Mouse (Mus musculus) gastrocnemius, adult 2 months (tissue): ENCODE measurements at regions not wholly inside any gene's neighbourhood (a gene's known extent, or its start where the extent isn't known, plus 50 kb on each side); places are given as distances from the start of the nearest gene placed in this dataset.

ENCODE experiments used
- DNase-seq: peaks from one replicate; pipeline ENCODE4 v3.0.0; 2022
- H3K27ac ChIP-seq: fragments of 200-600 bp; 2 replicates; pipeline ENCODE4 v1.8.1; 2022; ENCODE audit warnings: mild to moderate bottlenecking
- H3K4me3 ChIP-seq: fragments of 200-600 bp; 2 replicates; pipeline ENCODE4 v1.8.1; 2022; ENCODE audit warnings: mild to moderate bottlenecking, moderate library complexity
- CTCF ChIP-seq: fragments of 200-600 bp; IDR thresholded peaks from 2 replicates; pipeline ENCODE4 v1.8.1; 2022; ENCODE audit warnings: antibody characterized with exemption, mild to moderate bottlenecking, moderate library complexity
- intact Hi-C: fragments of 180-260 bp; cut with DNase I; formaldehyde crosslinking; loops from one replicate; pipeline ENCODE4 v1.15.1; 2025

- no peak for DNase-seq
- Histone ChIP-seq H3K4me3 (no peak overlapping the region), H3K27ac (no peak overlapping the region)
- intact Hi-C loops = no loop called here
- TF ChIP-seq CTCF = no peak
These were observed 289.4 kb downstream of the Pmp22 start for GRCm38 (mm10) chr11:63418042-63418776.

- H3K4me3 ChIP-seq = no peak overlapping the region
- DNase-seq = no peak
- intact Hi-C loops = no loop called here
- TF ChIP-seq CTCF = no peak
- no peak overlapping the region for H3K27ac ChIP-seq
These were observed 291.6 kb downstream of the Pmp22 start for GRCm38 (mm10) chr11:63420341-63420740.

DNA sequence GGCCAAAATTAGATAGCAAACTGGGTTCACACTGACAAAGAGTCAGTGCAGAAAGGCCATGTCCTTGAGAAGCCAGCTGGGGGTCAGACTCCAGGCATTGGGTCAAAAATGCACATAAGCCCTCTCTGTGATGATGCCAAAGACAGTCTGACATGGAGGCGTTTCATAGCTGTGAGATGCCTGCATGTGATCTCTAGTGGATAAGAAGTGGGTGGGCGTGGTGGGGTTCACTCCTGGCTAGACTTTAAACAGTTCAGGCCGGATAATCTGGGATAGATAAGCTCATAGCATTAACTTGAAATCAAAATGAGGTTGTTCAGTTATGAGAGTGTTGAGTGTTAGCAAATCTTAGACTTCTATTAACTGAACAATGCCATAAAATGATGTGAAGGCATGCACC is 293.3 kb downstream of the Pmp22 start:
- no peak overlapping the region for H3K4me3 ChIP-seq
- TF ChIP-seq CTCF = no peak
- intact Hi-C loops = no loop called here
- DNase-seq = no peak
- no peak overlapping the region for H3K27ac ChIP-seq

GRCm38 (mm10) chr11:63424319-63424718 is 295.5 kb downstream of the Pmp22 start:
- Histone ChIP-seq H3K4me3 (no peak overlapping the region), H3K27ac (no peak overlapping the region)
- DNase-seq = no peak
- intact Hi-C loops = no loop called here
- TF ChIP-seq CTCF = no peak

- DNase-seq = no peak
- no peak overlapping the region for H3K27ac ChIP-seq
- intact Hi-C loops = no loop called here
- TF ChIP-seq CTCF = no peak
- H3K4me3 ChIP-seq = no peak overlapping the region
These were observed 297.0 kb downstream of the Pmp22 start for GRCm38 (mm10) chr11:63425741-63426140.

DNA sequence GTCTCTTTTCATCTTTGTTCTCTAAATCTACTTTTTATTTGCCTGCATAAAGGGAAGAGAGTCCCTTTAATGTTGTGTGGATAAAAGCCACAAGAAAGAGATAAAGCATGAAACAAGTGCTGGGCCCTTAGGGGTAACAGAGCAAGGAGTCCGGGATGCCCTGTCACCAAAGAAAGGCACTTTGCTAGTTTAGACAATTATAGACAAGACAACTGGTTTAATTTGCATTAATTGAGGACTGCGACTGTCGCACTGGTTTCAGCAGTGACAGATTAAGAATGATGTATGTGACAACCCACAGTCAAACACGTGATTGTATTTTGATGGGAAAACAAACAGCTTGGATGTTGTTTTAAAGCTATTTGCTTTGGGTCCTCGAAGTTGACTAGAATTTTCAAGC is 325.0 kb downstream of the Pmp22 start:
- no peak for TF ChIP-seq CTCF
- intact Hi-C loops = no loop called here
- Histone ChIP-seq H3K4me3 (no peak overlapping the region), H3K27ac (no peak overlapping the region)
- no peak for DNase-seq

GRCm38 (mm10) chr11:63454910-63455531 is 326.2 kb downstream of the Pmp22 start:
- no peak overlapping the region for H3K4me3 ChIP-seq
- intact Hi-C loops = no loop called here
- H3K27ac ChIP-seq = no peak overlapping the region
- DNase-seq = no peak
- TF ChIP-seq CTCF = no peak

DNA sequence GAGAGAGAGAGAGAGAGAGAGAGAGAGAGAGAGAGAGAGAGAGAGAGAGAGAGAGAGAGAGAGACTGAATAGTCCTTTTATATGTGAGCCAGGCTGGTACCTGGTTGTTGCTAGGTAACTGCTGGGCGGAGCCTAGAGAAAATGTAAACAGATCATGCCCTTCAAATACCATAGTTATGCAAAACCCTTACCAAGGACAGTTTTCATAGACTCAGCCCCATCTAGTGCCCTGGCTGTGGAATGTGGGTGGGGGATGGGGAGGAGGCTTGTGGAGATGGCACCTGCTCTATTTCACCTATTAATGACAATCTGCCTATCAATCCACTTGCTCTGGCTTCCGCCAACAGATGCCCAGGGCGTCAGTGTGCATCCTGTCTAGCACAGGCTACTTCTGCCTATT is 327.6 kb downstream of the Pmp22 start:
- DNase-seq = no peak
- no peak overlapping the region for H3K4me3 ChIP-seq
- H3K27ac ChIP-seq = no peak overlapping the region
- intact Hi-C loops = no loop called here
- no peak for TF ChIP-seq CTCF

- H3K27ac ChIP-seq = no peak overlapping the region
- H3K4me3 ChIP-seq = no peak overlapping the region
- no peak for TF ChIP-seq CTCF
- intact Hi-C loops = no loop called here
- no peak for DNase-seq
These were observed 328.5 kb downstream of the Pmp22 start for GRCm38 (mm10) chr11:63457250-63457649.

DNA sequence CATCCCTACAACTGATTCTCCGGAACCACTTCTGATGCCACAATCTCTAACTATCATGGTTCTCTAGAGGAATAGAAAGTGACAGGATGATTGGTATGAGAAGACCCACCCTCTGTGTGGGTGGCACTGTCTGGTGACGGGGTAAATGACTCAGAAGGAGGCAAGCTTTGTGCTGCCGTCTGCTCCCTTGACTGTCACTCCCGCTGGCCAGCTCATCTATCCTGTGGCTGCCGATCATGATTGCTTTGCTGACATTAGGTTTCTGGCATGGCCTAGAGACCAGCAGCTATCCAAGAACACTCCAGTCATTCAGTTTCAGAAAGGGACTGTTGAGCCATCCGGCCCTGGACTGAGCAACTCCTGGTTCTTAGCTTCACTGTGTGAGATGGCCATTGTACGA is 331.4 kb downstream of the Pmp22 start:
- no peak overlapping the region for H3K27ac ChIP-seq
- intact Hi-C loops = no loop called here
- DNase-seq = no peak
- no peak for TF ChIP-seq CTCF
- H3K4me3 ChIP-seq = no peak overlapping the region

DNA sequence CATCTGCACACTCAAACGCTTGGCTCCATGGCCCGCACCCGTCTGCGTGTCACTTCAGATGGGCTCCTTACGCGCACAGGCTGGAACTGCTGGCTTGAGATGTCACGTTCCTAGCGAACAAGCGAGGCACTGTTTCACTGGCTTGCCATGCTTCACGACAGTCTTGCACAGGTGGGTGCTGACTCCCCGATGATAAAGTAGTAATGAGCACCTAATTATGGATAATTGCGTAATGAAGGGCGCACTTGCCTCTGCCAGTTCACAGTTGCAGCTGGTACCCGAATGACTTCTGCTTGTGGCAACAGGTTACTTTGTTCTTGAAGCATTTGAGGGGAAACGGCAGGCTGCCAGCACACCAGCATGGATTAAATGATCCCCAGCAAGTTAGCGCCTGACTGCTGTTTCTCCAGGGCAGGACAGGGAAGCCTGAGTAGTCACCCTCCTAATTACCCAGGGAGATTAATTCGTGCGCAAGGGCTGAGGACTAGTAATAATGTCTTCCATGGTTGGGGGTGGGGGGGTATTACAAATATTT is 335.1 kb downstream of the Pmp22 start:
- DNase-seq = no peak
- TF ChIP-seq CTCF = no peak
- Histone ChIP-seq H3K4me3 (no peak overlapping the region), H3K27ac (no peak overlapping the region)
- intact Hi-C loops = no loop called here

- Histone ChIP-seq H3K27ac (no peak overlapping the region), H3K4me3 (no peak overlapping the region)
- intact Hi-C loops = no loop called here
- no peak for TF ChIP-seq CTCF
- DNase-seq = no peak
These were observed 337.2 kb downstream of the Pmp22 start for GRCm38 (mm10) chr11:63465941-63466340.

GRCm38 (mm10) chr11:63466541-63466940 is 337.8 kb downstream of the Pmp22 start:
- intact Hi-C loops = no loop called here
- Histone ChIP-seq H3K27ac (no peak overlapping the region), H3K4me3 (no peak overlapping the region)
- no peak for TF ChIP-seq CTCF
- no peak for DNase-seq

DNA sequence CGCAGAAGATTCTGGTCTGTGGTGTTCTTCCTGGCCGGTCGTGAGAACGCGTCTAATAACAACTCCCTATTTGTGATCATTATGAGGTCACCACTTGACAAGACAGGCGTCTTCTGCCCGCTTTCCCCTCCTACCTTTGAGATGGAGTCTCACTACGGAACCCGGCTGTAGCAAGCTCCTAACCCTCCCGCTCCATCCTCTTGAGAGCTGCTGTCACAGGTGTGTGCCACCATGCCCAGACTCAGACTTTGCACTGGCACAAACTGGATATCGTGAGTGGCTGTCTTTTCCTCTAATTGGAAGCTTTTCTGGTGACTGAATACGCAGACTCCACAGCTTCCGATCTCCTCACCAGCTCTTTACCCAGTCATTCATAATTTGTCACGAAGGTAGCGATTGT is 346.0 kb downstream of the Pmp22 start:
- H3K27ac ChIP-seq = no peak overlapping the region
- no peak for DNase-seq
- no peak overlapping the region for H3K4me3 ChIP-seq
- TF ChIP-seq CTCF = no peak
- intact Hi-C loops = no loop called here
